In the genomic region with DNA sequence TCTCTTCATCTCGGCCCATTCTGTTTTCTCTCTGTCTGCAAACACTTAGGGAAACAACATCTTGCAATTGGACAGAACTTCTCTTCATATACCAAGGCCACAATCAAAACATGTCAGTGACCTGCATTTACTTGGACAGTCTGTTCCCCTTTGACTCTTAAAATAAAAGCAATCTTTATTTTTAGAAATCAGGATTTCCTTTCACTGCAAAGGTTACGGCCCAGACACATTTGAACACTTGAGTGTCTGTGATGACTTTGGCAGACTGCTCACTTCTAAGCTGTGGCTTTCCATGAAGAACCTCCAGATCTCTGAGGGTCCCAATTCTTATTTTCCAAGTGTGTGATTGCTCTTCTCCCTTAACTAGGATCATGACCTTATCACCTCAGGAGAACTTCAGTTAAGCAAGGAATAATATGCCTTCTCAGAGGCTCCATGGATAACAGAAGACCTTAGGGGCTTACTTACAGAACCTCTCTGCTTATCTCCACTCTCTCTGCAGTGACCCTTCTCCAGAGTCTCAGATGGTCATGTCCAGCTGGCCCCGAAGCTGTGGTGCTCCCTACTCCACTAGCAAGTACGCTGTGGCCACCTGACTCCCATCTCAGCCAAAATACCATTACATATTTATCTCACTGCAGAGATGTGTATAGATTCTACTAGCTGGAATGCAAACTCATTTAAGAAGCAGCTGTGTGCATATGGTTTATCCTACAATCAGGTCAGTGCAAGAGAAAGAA, we compare ENCODE assay signal across 15 mouse cellular contexts.
DNase-seq lines count a peak whose midpoint lies in the region; ATAC-seq and TF ChIP-seq lines count a peak whose summit lies in the region.
"Had no signal": no experiment of that assay in that cellular context is flagged by ENCODE, and none has a peak within 500 bp of the region (broad histone marks: within the 10 kb centered on the region; RNA-seq: fewer than 3 reads in every experiment).

No protein-coding gene starts in this region.

- WGBS in heart, embryonic 11.5 days (ENCODE audit: insufficient replicate concordance): 34% methylated on average over 4 of the region's 4 CpGs
- 64% methylated on average over 4 of the region's 4 CpGs for WGBS in liver, postnatal 0 days (ENCODE audit: insufficient replicate concordance)
- 66% methylated on average over 4 of the region's 4 CpGs for WGBS in liver, embryonic 12.5 days (ENCODE audit: insufficient replicate concordance)

- TF ChIP-seq EP300 in liver, postnatal 0 days (IDR thresholded peaks at IDR 0.05; ENCODE audit: low read depth): peak; percentile 46

- intact Hi-C loops in heart, postnatal 10 days (cut with DNase I): loop anchor here (5.0 kb wide), 1 partner anchor 36 kb away; no protein-coding TSS in a partner anchor

- H3K4me2 ChIP-seq in heart, embryonic 11.5 days: no peak overlapping the region
- H3K4me2 ChIP-seq in liver, postnatal 0 days (ENCODE audit: low read depth, low read length): no peak overlapping the region
- no peak overlapping the region for H3K4me2 ChIP-seq in liver, embryonic 12.5 days
- H3K4me2 ChIP-seq: kidney, embryonic 15.5 days; midbrain, embryonic 12.5 days had no signal

- H3K9me3 ChIP-seq in heart, embryonic 11.5 days (replicated peaks; ENCODE audit: control insufficient read depth, low read length): no peaks in the 10 kb centered on the region
- H3K9me3 ChIP-seq in liver, postnatal 0 days (ENCODE audit: low read length): no peaks in the 10 kb centered on the region
- H3K9me3 ChIP-seq in liver, embryonic 12.5 days (replicated peaks): no peaks in the 10 kb centered on the region
- H3K9me3 ChIP-seq: embryonic facial prominence, embryonic 10.5 days; kidney, embryonic 15.5 days; midbrain, embryonic 12.5 days had no signal

- DNase-seq in heart, adult 9 months (ENCODE audit: low spot score in 2 of 2): peak; percentile 50 to 58
- no peak for DNase-seq in liver, postnatal 0 days
- DNase-seq in heart, postnatal 10 days: peak; percentile 26 to 31
- peak; percentile 57 for DNase-seq in skeletal muscle tissue, adult 2 months (ENCODE audit: low read depth, low spot score)
- DNase-seq in frontal cortex, postnatal 10 days (ENCODE audit: low spot score in 2 of 2): no peak
- DNase-seq: cerebellum, adult 8-10 months; left cerebral cortex, postnatal 4 days; lung, adult 2 months; retina, postnatal 1 day had no signal

- no peaks in the 10 kb centered on the region for H3K36me3 ChIP-seq in heart, embryonic 11.5 days (ENCODE audit: control insufficient read depth, insufficient read depth, low read length)
- H3K36me3 ChIP-seq in liver, postnatal 0 days (replicated peaks; ENCODE audit: insufficient read depth, low read length): no peaks in the 10 kb centered on the region
- no peaks in the 10 kb centered on the region for H3K36me3 ChIP-seq in liver, embryonic 12.5 days
- H3K36me3 ChIP-seq: embryonic facial prominence, embryonic 10.5 days; kidney, embryonic 15.5 days; midbrain, embryonic 12.5 days had no signal

- peaks cover 2% of the 10 kb centered on the region; the same call in 1 of the 2 replicates for H3K4me1 ChIP-seq in heart, embryonic 11.5 days (ENCODE audit: control insufficient read depth, insufficient read depth, low read length)
- H3K4me1 ChIP-seq in liver, postnatal 0 days (ENCODE audit: insufficient read depth): no peaks in the 10 kb centered on the region
- H3K4me1 ChIP-seq in liver, embryonic 12.5 days: no peaks in the 10 kb centered on the region
- H3K4me1 ChIP-seq: kidney, embryonic 15.5 days; midbrain, embryonic 12.5 days had no signal

- no peak overlapping the region for H3K27ac ChIP-seq in heart, embryonic 11.5 days (ENCODE audit: low read depth, low read length)
- no peak overlapping the region for H3K27ac ChIP-seq in liver, postnatal 0 days (ENCODE audit: low read depth)
- no peak overlapping the region for H3K27ac ChIP-seq in liver, embryonic 12.5 days
- H3K27ac ChIP-seq: embryonic facial prominence, embryonic 10.5 days; hindbrain, postnatal 0 days; kidney, embryonic 15.5 days; midbrain, embryonic 12.5 days had no signal

- H3K4me3 ChIP-seq in heart, embryonic 11.5 days (ENCODE audit: low read depth, low read length): no peak overlapping the region
- no peak overlapping the region for H3K4me3 ChIP-seq in liver, postnatal 0 days (ENCODE audit: low read depth, low read length)
- H3K4me3 ChIP-seq in liver, embryonic 12.5 days: no peak overlapping the region
- H3K4me3 ChIP-seq: embryonic facial prominence, embryonic 10.5 days; kidney, embryonic 15.5 days; midbrain, embryonic 12.5 days had no signal

- ATAC-seq in heart, embryonic 11.5 days (replicated peaks; ENCODE audit: insufficient number of reproducible peaks, low FRiP score, low TSS enrichment): no peak
- ATAC-seq in liver, postnatal 0 days: no peak
- ATAC-seq in liver, embryonic 12.5 days: no peak
- ATAC-seq: hindbrain, postnatal 0 days had no signal

- H3K27me3 ChIP-seq in heart, embryonic 11.5 days (ENCODE audit: control insufficient read depth, insufficient read depth, low read length): no peaks in the 10 kb centered on the region
- no peaks in the 10 kb centered on the region for H3K27me3 ChIP-seq in liver, postnatal 0 days (ENCODE audit: insufficient read depth, low read length)
- no peaks in the 10 kb centered on the region for H3K27me3 ChIP-seq in liver, embryonic 12.5 days (replicated peaks)
- H3K27me3 ChIP-seq: kidney, embryonic 15.5 days; midbrain, embryonic 12.5 days had no signal

- no peak for TF ChIP-seq CTCF in liver, postnatal 0 days (IDR thresholded peaks at IDR 0.05; ENCODE audit: low read depth)

- no peak overlapping the region for H3K9ac ChIP-seq in heart, embryonic 11.5 days (ENCODE audit: low read depth, low read length)
- no peak overlapping the region for H3K9ac ChIP-seq in liver, postnatal 0 days (replicated peaks)
- no peak overlapping the region for H3K9ac ChIP-seq in liver, embryonic 12.5 days
- H3K9ac ChIP-seq: kidney, embryonic 15.5 days; midbrain, embryonic 12.5 days had no signal

Comparison
In these comparisons a context has a peak if more than half of its experiments do, and no peak if none do; other contexts are left out.
1. DNase-seq: peak in heart, adult 9 months (2 of 2), heart, postnatal 10 days (2 of 2) and skeletal muscle tissue, adult 2 months (single experiment); none in liver, postnatal 0 days (single experiment) and frontal cortex, postnatal 10 days (0 of 2).